ENCODE assay signal across 30 mouse cellular contexts in the genomic region with DNA sequence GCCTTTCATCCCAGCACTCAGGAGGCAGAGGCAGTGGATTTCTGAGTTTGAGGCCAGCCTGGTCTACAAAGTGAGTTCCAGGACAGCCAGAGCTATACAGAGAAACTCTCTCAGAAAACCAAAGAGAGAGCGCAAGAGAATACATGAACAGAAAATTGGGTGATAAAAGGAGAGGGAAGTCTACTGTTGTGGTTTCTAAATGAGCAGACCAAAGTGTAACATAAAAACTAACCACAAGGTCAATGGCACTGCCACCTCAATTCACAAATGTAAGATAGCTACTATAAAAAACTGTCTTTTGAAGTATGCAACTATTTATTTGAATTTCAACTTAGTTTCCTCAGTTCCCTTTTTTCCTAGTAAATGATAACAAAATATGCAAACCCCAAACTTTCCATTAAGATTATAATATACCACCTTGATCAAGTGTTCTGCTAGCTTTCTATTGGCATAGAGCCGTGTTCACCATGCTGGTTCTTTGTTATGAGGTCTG. TPM values are rescaled to one million over a fixed set of nuclear protein-coding genes. Genes with fewer than 3 reads are reported as not detected.
"Had no signal": no experiment of that assay in that cellular context is flagged by ENCODE, and none has a peak within 500 bp of the region (broad histone marks: within the 10 kb centered on the region; RNA-seq: fewer than 3 reads in every experiment).

No protein-coding gene starts in this region.

- H3K4me3 ChIP-seq: kidney, embryonic 15.5 days; left cerebral cortex, adult 2 months; limb, embryonic 12.5 days; limb, embryonic 15.5 days; midbrain, embryonic 12.5 days; neural tube, embryonic 12.5 days; neural tube, embryonic 15.5 days; stomach, embryonic 15.5 days had no signal

- H3K9ac ChIP-seq: kidney, embryonic 15.5 days; limb, embryonic 12.5 days; limb, embryonic 15.5 days; liver, embryonic 14.5 days; liver, postnatal 0 days; lung, embryonic 14.5 days; midbrain, embryonic 12.5 days; neural tube, embryonic 12.5 days; neural tube, embryonic 15.5 days; stomach, embryonic 15.5 days had no signal

- H3K9me3 ChIP-seq: kidney, embryonic 15.5 days; limb, embryonic 12.5 days; limb, embryonic 15.5 days; midbrain, embryonic 12.5 days; neural tube, embryonic 12.5 days; neural tube, embryonic 15.5 days; stomach, embryonic 15.5 days had no signal

- DNase-seq: kidney, adult 11 months; kidney, adult 8-10 months; kidney, postnatal 10 days; kidney, postnatal 36 days; layer of hippocampus, postnatal 36 days; left cerebral cortex, postnatal 4 days; liver, postnatal 0 days; lung, embryonic 14.5 days; retina, postnatal 1 day; right cerebral cortex, postnatal 25 days; spleen, adult 18-20 months; thymus, postnatal 14 days; thymus, postnatal 4 days had no signal

- H3K27me3 ChIP-seq: limb, embryonic 12.5 days; limb, embryonic 15.5 days; midbrain, embryonic 12.5 days; neural tube, embryonic 12.5 days; neural tube, embryonic 15.5 days; stomach, embryonic 15.5 days had no signal

- H3K27ac ChIP-seq: kidney, embryonic 15.5 days; left cerebral cortex, adult 2 months; limb, embryonic 12.5 days; limb, embryonic 15.5 days; liver, embryonic 14.5 days; macrophage; midbrain, embryonic 12.5 days; neural tube, embryonic 12.5 days; neural tube, embryonic 15.5 days; stomach, embryonic 15.5 days had no signal

- H3K36me3 ChIP-seq: kidney, embryonic 15.5 days; limb, embryonic 12.5 days; limb, embryonic 15.5 days; midbrain, embryonic 12.5 days; neural tube, embryonic 12.5 days; neural tube, embryonic 15.5 days; stomach, embryonic 15.5 days had no signal

- ATAC-seq: liver, postnatal 0 days; lung, postnatal 0 days; midbrain, embryonic 16.5 days had no signal

- H3K4me2 ChIP-seq: kidney, embryonic 15.5 days; limb, embryonic 12.5 days; limb, embryonic 15.5 days; liver, embryonic 11.5 days; lung, embryonic 14.5 days; midbrain, embryonic 12.5 days; neural tube, embryonic 12.5 days; neural tube, embryonic 15.5 days; stomach, embryonic 15.5 days had no signal

RNA-seq across cellular contexts. Expression of gene Gm14214, which starts 15.7 kb away (rescaled TPM):
- total RNA-seq: layer of hippocampus, adult 8-10 months; layer of hippocampus, postnatal 10 days; layer of hippocampus, postnatal 36 days; left cerebral cortex, adult 2 months; left cerebral cortex, postnatal 14 days; left cerebral cortex, postnatal 4 days; megakaryocyte, adult 5-6 weeks had no signal
- polyA plus RNA-seq: kidney, embryonic 15.5 days; limb, embryonic 12.5 days; limb, embryonic 15.5 days; liver, embryonic 11.5 days; liver, embryonic 14.5 days; liver, postnatal 0 days; lung, embryonic 14.5 days; lung, postnatal 0 days; macrophage; midbrain, embryonic 12.5 days; midbrain, embryonic 16.5 days; neural tube, embryonic 12.5 days; neural tube, embryonic 15.5 days; stomach, embryonic 15.5 days had no signal

RNA-seq across cellular contexts. Expression of gene a, which starts 37.1 kb away (rescaled TPM):
- total RNA-seq: layer of hippocampus, adult 8-10 months; layer of hippocampus, postnatal 36 days; left cerebral cortex, adult 2 months; left cerebral cortex, postnatal 14 days; megakaryocyte, adult 5-6 weeks had no signal
- polyA plus RNA-seq: liver, postnatal 0 days; lung, embryonic 14.5 days; lung, postnatal 0 days; macrophage; neural tube, embryonic 12.5 days had no signal
